Mouse (Mus musculus) heart, embryonic 15.5 days (tissue): ENCODE data around the gene Efemp2. TPM values are rescaled to one million over a fixed set of nuclear protein-coding genes. Genes with fewer than 3 reads are reported as not detected.

Experiments
- polyA plus RNA-seq: library from polyadenylated mRNA; unstranded; fragments of >200 nt; fragmentation: Nextera tagmentation; extraction: Ambion mirVana; gene quantifications from 2 replicates; pipeline ENCODE4 v1.2.1, GENCODE M21; 2015

Gene Efemp2
- polyA plus RNA-seq, 1 experiment from 2014 or later = 65.6 TPM

Other genes with a start within 250 kb of the Efemp2 start
- 15.1 and 21.6 TPM in 2 replicates for gene Pacs1, start 200.8 kb upstream of the Efemp2 start, polyA plus RNA-seq
- gene Sf3b2, start 178.5 kb upstream of the Efemp2 start, polyA plus RNA-seq = 195 and 216 TPM in 2 replicates
- 7.3 and 7.7 TPM in 2 replicates for gene Gal3st3, start 175.6 kb upstream of the Efemp2 start, polyA plus RNA-seq
- not detected in 2 replicates for gene Catsper1, start 138.2 kb upstream of the Efemp2 start, polyA plus RNA-seq
- 0.87 and 1.4 TPM in 2 replicates for gene Cst6, start 124.4 kb upstream of the Efemp2 start, polyA plus RNA-seq
- gene Eif1ad, start 107.2 kb upstream of the Efemp2 start, polyA plus RNA-seq = 35.3 and 45.7 TPM in 2 replicates
- gene Banf1, start 106.8 kb upstream of the Efemp2 start, polyA plus RNA-seq = 405 and 409 TPM in 2 replicates
- gene Sart1, start 85.3 kb upstream of the Efemp2 start, polyA plus RNA-seq = 34.3 and 47.0 TPM in 2 replicates
- gene Tsga10ip, start 71.4 kb upstream of the Efemp2 start, polyA plus RNA-seq = 2.0 TPM in 2 replicates
- 205 and 220 TPM in 2 replicates for gene Drap1, start 49.0 kb upstream of the Efemp2 start, polyA plus RNA-seq
- 34.8 and 46.9 TPM in 2 replicates for gene AI837181, start 48.8 kb upstream of the Efemp2 start, polyA plus RNA-seq
- not detected in 2 replicates for gene Fosl1, start 26.4 kb upstream of the Efemp2 start, polyA plus RNA-seq
- 9.0 and 9.9 TPM in 2 replicates for gene Ccdc85b, start 16.1 kb upstream of the Efemp2 start, polyA plus RNA-seq
- 97.9 and 106 TPM in 2 replicates for gene Fibp, start 13.3 kb upstream of the Efemp2 start, polyA plus RNA-seq
- 1.4 and 3.5 TPM in 2 replicates for gene Ctsw, start 5.4 kb upstream of the Efemp2 start, polyA plus RNA-seq
- 33.8 and 48.7 TPM in 2 replicates for gene Mus81, start 14.4 kb downstream of the Efemp2 start, polyA plus RNA-seq
- 1,578 and 1,766 TPM in 2 replicates for gene Cfl1, start 16.5 kb downstream of the Efemp2 start, polyA plus RNA-seq
- 0.14 and 0.16 TPM in 2 replicates for gene 1700020D05Rik, start 29.8 kb downstream of the Efemp2 start, polyA plus RNA-seq
- 15.8 and 17.6 TPM in 2 replicates for gene Snx32, start 36.6 kb downstream of the Efemp2 start, polyA plus RNA-seq
- 0.25 and 0.87 TPM in 2 replicates for gene Ovol1, start 86.7 kb downstream of the Efemp2 start, polyA plus RNA-seq
- gene Ap5b1, start 94.1 kb downstream of the Efemp2 start, polyA plus RNA-seq = 2.0 and 4.5 TPM in 2 replicates
- gene Rnaseh2c, start 127.9 kb downstream of the Efemp2 start, polyA plus RNA-seq = 89.7 and 96.1 TPM in 2 replicates
- gene Kat5, start 136.3 kb downstream of the Efemp2 start, polyA plus RNA-seq = 29.6 and 35.3 TPM in 2 replicates
- gene Rela, start 163.5 kb downstream of the Efemp2 start, polyA plus RNA-seq = 33.2 and 46.7 TPM in 2 replicates
- 20.6 and 33.5 TPM in 2 replicates for gene Sipa1, start 189.8 kb downstream of the Efemp2 start, polyA plus RNA-seq
- 23.7 and 29.6 TPM in 2 replicates for gene Map3k11, start 214.8 kb downstream of the Efemp2 start, polyA plus RNA-seq
- 8.9 and 14.2 TPM in 2 replicates for gene Pcnx3, start 215.0 kb downstream of the Efemp2 start, polyA plus RNA-seq
- gene Kcnk7, start 230.4 kb downstream of the Efemp2 start, polyA plus RNA-seq = 0.40 TPM in 1 of 2 replicates, not detected in the other